Mouse (Mus musculus) myocyte (in vitro differentiated cells): Measurements from ENCODE around the gene St6galnac3. TPM values are rescaled to one million over a fixed set of nuclear protein-coding genes. Genes with fewer than 3 reads are reported as not detected.

ENCODE experiments used
- H3K27me3 ChIP-seq: one replicate; pipeline ENCODE4 v1.6.1; 2011; ENCODE audit not compliant: control insufficient read depth, insufficient read depth, insufficient read length
- H3K36me3 ChIP-seq: one replicate; pipeline ENCODE4 v1.6.1; 2011; ENCODE audit not compliant: control insufficient read depth, insufficient read depth
- H3K4me2 ChIP-seq: one replicate; pipeline ENCODE4 v1.6.1; 2011; ENCODE audit warnings: low read depth, control low read depth
- H3K4me3 ChIP-seq: one replicate; pipeline ENCODE4 v1.5.1; 2011; ENCODE audit warnings: mild to moderate bottlenecking, control low read depth, moderate library complexity
- H3K79me2 ChIP-seq: one replicate; pipeline ENCODE4 v1.6.1; 2011; ENCODE audit not compliant: control insufficient read depth, insufficient read depth
- H3ac ChIP-seq: one replicate; pipeline ENCODE4 v1.6.1; 2011; ENCODE audit not compliant: control insufficient read depth, insufficient read length
- CEBPB ChIP-seq: IDR thresholded peaks from 2 replicates; pipeline ENCODE4 v1.6.1; 2011; ENCODE audit warnings: mild to moderate bottlenecking, moderate library complexity; ENCODE audit not compliant: poor library complexity, insufficient read depth, severe bottlenecking
- E2F4 ChIP-seq: IDR thresholded peaks from one replicate; pipeline ENCODE4 v1.6.1; 2011; ENCODE audit warnings: mild to moderate bottlenecking, control low read depth, moderate library complexity; ENCODE audit not compliant: insufficient read depth
- MAX ChIP-seq: IDR thresholded peaks from one replicate; pipeline ENCODE4 v1.6.1; 2011; ENCODE audit warnings: low read depth, mild to moderate bottlenecking, control low read depth
- MYOD1 ChIP-seq, 3 experiments: IDR thresholded peaks; one replicate each; pipeline ENCODE4 v1.6.1; 2011; ENCODE audit warnings: control low read depth in 2 of 3, low read depth in 2 of 3, mild to moderate bottlenecking in 2 of 3, moderate library complexity in 1 of 3; ENCODE audit not compliant: insufficient read length in 2 of 3, control insufficient read depth in 1 of 3
- MYOG ChIP-seq, 3 experiments: IDR thresholded peaks; one replicate each; pipeline ENCODE4 v1.6.1; 2011; ENCODE audit warnings: control low read depth in 2 of 3, low read depth in 2 of 3, mild to moderate bottlenecking in 2 of 3; ENCODE audit not compliant: insufficient read length in 2 of 3, control insufficient read depth in 1 of 3, insufficient read depth in 1 of 3
- POLR2A ChIP-seq: IDR thresholded peaks from one replicate; pipeline ENCODE4 v1.6.1; 2011; ENCODE audit warnings: low read depth, mild to moderate bottlenecking, control low read depth, moderate library complexity; ENCODE audit not compliant: insufficient read length
- POLR2AphosphoS2 ChIP-seq: IDR thresholded peaks from one replicate; pipeline ENCODE4 v1.6.1; 2011; ENCODE audit warnings: low read depth, control low read depth; ENCODE audit not compliant: insufficient read length
- REST ChIP-seq: IDR thresholded peaks from one replicate; pipeline ENCODE4 v1.6.1; 2011; ENCODE audit warnings: mild to moderate bottlenecking, control low read depth, moderate library complexity; ENCODE audit not compliant: insufficient read depth, insufficient read length
- SRF ChIP-seq: IDR thresholded peaks from one replicate; pipeline ENCODE4 v1.6.1; 2011; ENCODE audit warnings: low read depth; ENCODE audit not compliant: control insufficient read depth, insufficient read length
- TCF12 ChIP-seq: IDR thresholded peaks from one replicate; pipeline ENCODE4 v1.6.1; 2011; ENCODE audit warnings: mild to moderate bottlenecking, control low read depth; ENCODE audit not compliant: poor library complexity, insufficient read depth, severe bottlenecking
- TCF3 ChIP-seq: IDR thresholded peaks from one replicate; pipeline ENCODE4 v1.6.1; 2011; ENCODE audit warnings: low read depth, control low read depth; ENCODE audit not compliant: insufficient read length
- USF1 ChIP-seq: IDR thresholded peaks from one replicate; pipeline ENCODE4 v1.6.1; 2011; ENCODE audit warnings: low read depth, mild to moderate bottlenecking, control low read depth, moderate library complexity
- polyA plus RNA-seq: library from polyadenylated mRNA; unstranded; fragments of >200 nt; fragmentation: generic; extraction: Trizol; gene quantifications from one replicate; pipeline ENCODE4 v1.2.1, GENCODE M21; 2012; ENCODE audit warnings: missing spikeins

Gene St6galnac3
- polyA plus RNA-seq, 1 experiment, result not detected

GRCm38 (mm10) chr3:153337779-153338178 lies 387.2 kb downstream of the St6galnac3 start:
- Histone ChIP-seq H3K4me3 (no peak overlapping the region), H3K27me3 (no peaks in the 10 kb centered on the region), H3K36me3 (no peaks in the 10 kb centered on the region), H3K79me2 (no peaks in the 10 kb centered on the region), H3ac (no peak overlapping the region), H3K4me2 (no peak overlapping the region)
- TF ChIP-seq E2F4, result no peak
- no peak for TF ChIP-seq MYOD1 (IDR thresholded peaks at IDR 0.05; ENCODE audit: control insufficient read depth in 1 of 3, insufficient read length in 2 of 3, low read depth in 2 of 3)
- no peak for TF ChIP-seq REST
- no peak for TF ChIP-seq TCF3
- TF ChIP-seq USF1, result no peak
- no peak for TF ChIP-seq CEBPB
- TF ChIP-seq TCF12, result no peak

- H3K4me2 ChIP-seq, result no peak overlapping the region
- no peaks in the 10 kb centered on the region for H3K27me3 ChIP-seq
- TF ChIP-seq USF1 (no peak), POLR2A (no peak), SRF (no peak), CEBPB (no peak), MYOD1 (IDR thresholded peaks at IDR 0.05; ENCODE audit: control insufficient read depth in 1 of 3, insufficient read length in 2 of 3, low read depth in 2 of 3) (no peak), E2F4 (no peak), POLR2AphosphoS2 (no peak), TCF3 (no peak), REST (no peak), MAX (no peak), MYOG (IDR thresholded peaks at IDR 0.05; ENCODE audit: control insufficient read depth in 1 of 3, insufficient read depth in 1 of 3, insufficient read length in 2 of 3, low read depth in 2 of 3) (no peak)
- H3K36me3 ChIP-seq, result no peaks in the 10 kb centered on the region
- no peaks in the 10 kb centered on the region for H3K79me2 ChIP-seq
- no peak overlapping the region for H3K4me3 ChIP-seq
- H3ac ChIP-seq, result no peak overlapping the region
These were observed 387.8 kb downstream of the St6galnac3 start for GRCm38 (mm10) chr3:153337221-153337620.

- Histone ChIP-seq H3K79me2 (no peaks in the 10 kb centered on the region), H3K4me3 (no peak overlapping the region), H3ac (no peak overlapping the region), H3K4me2 (no peak overlapping the region), H3K36me3 (no peaks in the 10 kb centered on the region), H3K27me3 (no peaks in the 10 kb centered on the region)
- TF ChIP-seq MAX (no peak), TCF3 (no peak), MYOG (IDR thresholded peaks at IDR 0.05; ENCODE audit: control insufficient read depth in 1 of 3, insufficient read depth in 1 of 3, insufficient read length in 2 of 3, low read depth in 2 of 3) (no peak), CEBPB (no peak), REST (no peak)
These were observed 390.7 kb downstream of the St6galnac3 start for GRCm38 (mm10) chr3:153334152-153334825.

DNA sequence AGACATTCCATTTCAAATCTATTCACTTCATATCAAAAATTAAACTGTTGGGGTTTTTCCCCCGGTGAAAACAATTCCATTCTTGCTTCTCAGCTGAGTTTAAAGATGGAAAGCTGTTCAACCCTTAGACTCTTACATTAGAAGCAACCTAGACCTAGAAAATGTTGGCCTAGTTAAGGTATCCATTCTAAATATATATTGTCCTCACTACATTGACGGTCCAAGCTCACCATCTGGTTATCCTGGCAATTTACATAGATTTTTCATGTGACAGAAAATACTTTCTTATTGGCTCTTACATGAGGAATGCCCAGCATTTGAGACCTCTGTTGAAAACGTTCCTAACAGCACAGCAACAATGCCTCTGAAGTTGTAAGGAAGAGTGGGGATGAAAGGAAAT lies 400.7 kb downstream of the St6galnac3 start:
- H3ac ChIP-seq, result no peak overlapping the region

GRCm38 (mm10) chr3:153323446-153323845 lies 401.5 kb downstream of the St6galnac3 start:
- no peaks in the 10 kb centered on the region for H3K36me3 ChIP-seq
- TF ChIP-seq E2F4, result no peak
- H3K4me3 ChIP-seq, result no peak overlapping the region
- no peaks in the 10 kb centered on the region for H3K79me2 ChIP-seq
- no peak overlapping the region for H3ac ChIP-seq
- H3K27me3 ChIP-seq, result no peaks in the 10 kb centered on the region
- H3K4me2 ChIP-seq, result no peak overlapping the region

More for the DNA sequence above, 400.7 kb downstream of the St6galnac3 start:
- no peaks in the 10 kb centered on the region for H3K27me3 ChIP-seq
- no peaks in the 10 kb centered on the region for H3K79me2 ChIP-seq
- H3K4me2 ChIP-seq, result no peak overlapping the region
- H3K4me3 ChIP-seq, result no peak overlapping the region
- TF ChIP-seq POLR2AphosphoS2, result no peak
- no peak for TF ChIP-seq E2F4
- no peak for TF ChIP-seq MYOG (IDR thresholded peaks at IDR 0.05; ENCODE audit: control insufficient read depth in 1 of 3, insufficient read depth in 1 of 3, insufficient read length in 2 of 3, low read depth in 2 of 3)
- TF ChIP-seq MYOD1 (IDR thresholded peaks at IDR 0.05; ENCODE audit: control insufficient read depth in 1 of 3, insufficient read length in 2 of 3, low read depth in 2 of 3), result no peak
- TF ChIP-seq TCF12, result no peak
- no peak for TF ChIP-seq REST
- TF ChIP-seq TCF3, result no peak
- TF ChIP-seq MAX, result no peak
- no peak for TF ChIP-seq CEBPB
- TF ChIP-seq POLR2A, result no peak
- TF ChIP-seq USF1, result no peak
- no peaks in the 10 kb centered on the region for H3K36me3 ChIP-seq
